Mouse (Mus musculus) embryo, embryonic 9.5 days (tissue): ENCODE measurements around the gene Scd1.

Experiments used
- DNase-seq: peaks from one replicate; pipeline ENCODE4 v3.0.0-alpha.2; 2017; ENCODE audit errors: extremely low spot score

The Scd1 gene

DNA sequence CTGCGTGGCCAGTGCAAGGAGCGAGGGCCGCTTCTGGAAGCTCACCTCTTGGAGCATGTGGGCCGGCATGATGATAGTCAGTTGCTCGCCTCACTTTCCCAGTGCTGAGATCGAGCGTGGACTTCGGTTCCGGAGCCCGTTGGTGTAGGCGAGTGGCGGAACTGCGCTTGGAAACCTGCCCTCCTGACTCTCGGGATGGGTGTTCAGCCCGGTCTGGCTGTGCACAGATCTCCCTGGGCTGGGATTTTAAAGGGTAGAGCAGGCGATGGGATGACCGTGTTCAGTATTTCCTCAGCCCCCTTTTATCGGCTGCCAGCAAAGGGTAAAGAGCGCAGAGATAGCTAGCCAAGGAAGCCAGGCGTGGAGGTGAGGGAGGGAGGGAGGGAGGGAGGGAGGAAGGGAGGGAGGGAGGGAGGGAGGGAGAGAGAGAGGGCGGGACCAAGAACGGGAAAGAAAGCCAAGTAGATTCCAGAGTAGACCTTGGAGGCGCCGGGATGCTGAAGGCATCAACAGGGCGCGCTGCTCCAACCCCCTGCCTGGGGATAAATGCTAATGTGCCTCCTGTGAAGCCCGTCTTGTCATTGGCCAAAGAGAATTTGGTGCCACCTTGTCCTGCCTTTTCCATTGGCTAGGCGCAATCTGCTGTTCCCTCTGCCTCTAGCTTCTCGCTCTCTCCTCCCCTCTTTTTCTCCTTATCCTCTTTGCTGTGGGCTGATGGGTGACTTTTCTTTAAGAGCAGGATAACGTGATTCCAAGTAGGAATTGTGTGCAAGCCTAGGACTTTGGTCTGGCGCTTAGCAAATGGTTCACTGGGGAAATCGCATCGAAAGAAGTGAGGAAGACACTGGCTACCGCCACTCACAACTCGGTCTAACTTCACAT is at the start of gene Scd1:
TSS of gene Scd1 (minus strand) at position 539 of the 882 bp plus-strand sequence.
- DNase-seq: peak; percentile 84

DNA sequence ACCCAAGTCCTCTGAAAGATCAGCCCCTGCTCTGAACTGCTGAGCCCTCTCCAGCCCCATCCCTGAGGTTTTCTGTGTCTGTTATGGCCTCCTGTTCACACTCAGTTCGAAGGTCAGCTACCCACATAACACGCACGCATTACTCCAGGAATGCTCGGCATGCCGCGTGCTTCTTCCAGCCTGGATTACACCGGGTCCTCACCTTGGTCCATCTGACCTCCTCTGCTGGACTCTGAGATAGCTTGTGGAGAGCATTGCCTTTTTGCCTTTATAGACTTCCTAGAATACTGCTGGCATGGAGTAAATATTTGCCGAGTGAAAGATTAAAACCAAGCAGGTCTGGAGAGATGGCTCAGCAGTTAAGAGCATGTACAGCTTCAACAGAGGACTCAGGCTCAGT is 47.7 kb upstream of the Scd1 start:
- no peak for DNase-seq

DNA sequence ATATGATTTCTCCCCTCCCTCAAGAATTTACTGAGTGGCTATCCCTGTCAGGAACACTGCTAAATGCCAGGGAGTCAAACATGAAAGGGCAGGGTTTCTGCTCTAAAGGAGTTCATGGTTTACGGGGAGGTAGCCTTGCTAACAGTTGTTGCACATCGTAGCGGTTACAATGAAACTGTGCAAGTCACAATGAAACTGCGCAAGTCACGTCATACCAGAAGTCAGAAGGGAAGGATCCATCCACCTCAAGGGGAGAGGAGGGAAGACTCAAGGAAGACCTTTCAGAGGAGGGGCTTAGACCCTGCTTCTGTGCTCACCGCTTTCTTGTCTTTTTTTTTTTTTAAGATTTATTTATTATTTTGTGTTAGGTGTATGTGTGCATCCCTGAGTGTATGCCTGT is 47.2 kb upstream of the Scd1 start:
- no peak for DNase-seq

DNA sequence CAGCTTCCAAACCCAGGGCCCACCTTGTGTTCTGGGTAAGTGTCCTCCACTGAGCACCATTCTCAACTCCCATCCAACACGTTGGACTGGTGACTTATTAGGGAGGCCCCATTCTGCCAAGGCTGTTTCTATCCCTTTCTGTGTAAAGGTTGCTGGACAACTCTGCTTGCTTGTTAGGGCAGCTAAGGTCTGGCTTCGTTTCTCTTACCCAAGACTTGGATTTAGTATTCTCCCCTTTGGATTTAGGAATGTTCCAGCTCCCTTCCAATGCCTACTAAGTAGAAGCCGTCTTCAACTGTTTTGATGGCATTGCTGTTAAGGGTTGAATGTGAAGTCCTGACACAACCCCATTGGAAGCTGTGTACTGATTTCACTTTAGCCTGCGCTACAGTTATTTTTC is 40.2 kb upstream of the Scd1 start:
- DNase-seq: no peak

DNA sequence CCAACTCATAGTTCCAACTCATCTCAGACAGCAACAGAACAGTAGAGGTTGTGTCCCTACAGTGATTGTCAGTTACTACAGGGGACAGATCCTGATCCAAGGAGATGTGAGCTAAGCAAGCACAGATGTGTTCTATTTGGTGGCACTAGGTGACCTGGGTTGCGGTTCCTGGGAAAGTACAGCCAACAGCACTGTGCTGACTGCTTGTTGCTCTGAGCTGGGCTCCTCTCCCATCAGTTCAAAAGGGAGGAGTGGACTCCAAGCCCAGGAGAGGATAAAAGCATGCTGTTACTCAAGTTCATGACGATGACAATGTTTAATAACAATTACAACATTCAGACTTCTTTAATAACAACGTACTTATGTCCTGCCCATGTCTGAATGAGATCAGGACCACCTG is 38.1 kb upstream of the Scd1 start:
- no peak for DNase-seq

DNA sequence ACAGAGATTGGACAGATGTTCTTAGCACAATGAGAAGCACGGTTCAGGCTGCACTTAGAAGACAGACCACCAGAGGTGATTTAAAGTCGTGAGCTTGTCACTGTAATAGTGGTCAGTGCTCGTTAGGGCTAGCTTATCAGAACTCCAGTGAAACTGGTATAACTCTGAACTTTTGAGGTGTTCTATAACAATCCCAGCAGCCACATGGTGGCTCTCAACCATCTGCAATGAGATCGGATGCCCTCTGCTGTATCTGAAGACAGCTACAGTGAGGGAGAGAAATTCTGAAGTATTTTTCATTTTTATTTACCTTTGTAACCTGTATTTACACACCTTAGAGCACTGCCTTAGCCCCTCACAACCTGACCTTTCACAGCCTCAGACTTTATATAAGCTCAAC is 31.6 kb upstream of the Scd1 start:
- DNase-seq: no peak

DNA sequence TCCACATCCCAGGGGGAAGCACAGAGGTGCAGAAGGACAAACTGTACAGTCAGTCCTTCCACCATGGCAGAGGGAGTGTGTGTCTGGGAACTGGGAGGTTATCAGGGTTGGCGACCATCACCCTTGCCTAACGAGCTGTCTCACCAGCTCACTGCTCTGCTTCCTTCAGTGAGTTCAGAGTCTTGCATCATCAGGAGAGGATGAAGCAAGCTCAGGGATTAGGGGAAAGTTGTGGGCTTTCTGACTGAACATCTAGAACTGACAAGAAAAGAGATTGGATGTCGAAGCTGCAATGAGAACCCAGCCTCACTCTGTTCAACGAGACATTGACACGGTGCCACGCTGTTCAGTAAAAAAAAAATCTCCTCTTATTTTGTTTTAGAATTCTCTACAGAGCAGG is 30.3 kb upstream of the Scd1 start:
- DNase-seq: no peak

DNA sequence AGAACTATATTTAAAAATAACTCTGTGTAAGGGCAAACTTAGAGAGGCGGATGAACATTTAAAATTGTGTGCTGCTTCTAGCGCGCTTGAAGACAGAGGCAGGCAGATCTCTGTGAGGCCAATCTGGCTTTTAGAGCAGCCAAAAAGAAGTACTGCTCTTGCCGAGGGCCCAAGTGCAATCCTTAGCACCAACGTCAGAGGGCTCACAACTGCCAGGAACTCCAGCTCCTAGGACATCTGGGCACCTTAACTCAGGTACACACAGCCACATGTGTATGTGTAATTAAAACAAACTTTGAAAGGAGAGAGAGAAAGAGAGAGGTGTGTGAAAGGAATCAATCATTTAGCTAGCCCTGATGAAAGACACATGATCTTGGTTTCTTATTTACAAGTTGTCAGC is 24.4 kb upstream of the Scd1 start:
- no peak for DNase-seq

DNA sequence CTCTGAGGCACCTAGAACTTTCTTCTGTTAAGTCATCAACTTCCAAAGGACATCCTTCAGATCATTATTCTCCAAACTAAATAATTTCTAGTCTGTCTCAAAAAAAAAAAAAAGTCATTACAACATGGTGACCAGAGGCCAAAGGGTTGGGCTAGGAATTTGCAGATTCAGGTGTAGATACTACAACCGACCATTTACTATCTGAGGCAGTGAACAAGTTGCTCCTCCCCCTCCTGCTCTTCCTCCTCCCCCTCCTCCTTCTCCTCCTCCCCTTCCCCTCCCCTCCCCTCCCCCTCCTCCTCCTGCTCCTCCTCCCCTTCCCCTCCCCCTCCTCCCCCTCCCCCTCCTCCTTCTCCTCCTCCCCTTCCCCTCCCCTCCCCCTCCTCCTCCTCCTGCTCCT is 20.0 kb upstream of the Scd1 start:
- no peak for DNase-seq

DNA sequence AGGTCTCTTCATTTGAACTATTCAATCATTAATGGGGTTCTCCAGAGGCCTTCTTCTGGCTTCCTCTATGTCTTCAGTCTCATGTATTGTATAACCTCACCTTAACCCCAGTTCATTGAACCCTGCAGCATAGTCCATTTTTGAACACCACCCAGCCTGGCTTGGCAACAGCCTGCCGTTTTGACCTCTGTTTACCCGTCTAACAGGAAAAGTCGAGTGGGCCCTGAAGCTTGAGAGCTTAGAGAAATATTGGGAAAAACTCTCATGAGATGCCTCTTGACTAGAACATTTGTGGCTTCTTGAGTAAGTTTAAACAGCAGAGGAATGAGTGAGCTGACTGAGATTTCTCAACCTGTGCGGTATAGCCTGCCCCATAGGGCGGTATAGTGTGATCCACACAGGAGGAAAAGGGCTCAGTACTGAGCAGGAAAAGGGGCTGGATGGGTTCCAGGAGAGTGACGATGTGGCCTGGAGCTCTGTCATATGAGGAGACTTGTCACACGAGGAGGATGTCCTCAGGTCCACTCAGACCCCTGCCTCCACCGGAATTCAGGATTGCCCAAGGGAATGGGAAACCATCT is 14.5 kb upstream of the Scd1 start:
- DNase-seq: no peak

DNA sequence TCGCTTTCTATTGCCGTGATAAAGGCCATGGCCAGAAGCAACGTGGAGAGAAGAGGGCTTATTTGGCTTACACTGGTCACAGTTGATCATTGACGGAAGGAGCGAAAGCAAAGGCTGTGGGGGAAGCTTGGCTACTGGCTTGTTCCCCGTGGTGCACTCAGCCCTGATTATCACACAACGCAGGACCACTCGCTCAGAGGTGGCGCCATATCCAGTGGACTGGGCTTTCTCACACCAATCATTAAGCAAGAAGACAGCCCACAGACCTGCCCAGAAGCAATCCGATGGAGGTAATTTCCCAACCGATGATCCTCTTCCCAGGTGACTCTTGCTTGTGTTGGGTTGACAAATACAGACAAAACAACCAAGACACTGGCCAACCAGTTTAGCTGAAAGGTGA is 11.9 kb upstream of the Scd1 start:
- DNase-seq: no peak

DNA sequence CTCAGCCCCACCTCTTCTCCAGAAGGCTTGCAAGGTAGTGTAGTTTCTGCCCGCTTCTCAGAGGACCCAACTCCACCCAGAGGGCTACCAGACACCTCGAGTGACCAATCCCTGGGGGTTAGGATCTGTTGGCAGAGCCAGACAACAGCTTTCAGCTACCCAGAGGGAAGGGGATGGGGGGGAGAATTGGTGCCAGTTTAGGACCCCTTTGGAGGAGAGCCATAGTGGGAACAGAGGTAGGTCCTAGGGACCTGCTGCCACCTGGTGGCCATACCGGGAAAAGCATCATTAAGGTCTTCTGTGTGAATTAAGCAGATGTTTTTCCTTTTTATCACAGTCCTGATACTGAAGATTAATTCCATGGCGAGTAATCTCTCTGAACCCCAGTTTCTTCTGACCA is 11.3 kb upstream of the Scd1 start:
- DNase-seq: peak; percentile 73

DNA sequence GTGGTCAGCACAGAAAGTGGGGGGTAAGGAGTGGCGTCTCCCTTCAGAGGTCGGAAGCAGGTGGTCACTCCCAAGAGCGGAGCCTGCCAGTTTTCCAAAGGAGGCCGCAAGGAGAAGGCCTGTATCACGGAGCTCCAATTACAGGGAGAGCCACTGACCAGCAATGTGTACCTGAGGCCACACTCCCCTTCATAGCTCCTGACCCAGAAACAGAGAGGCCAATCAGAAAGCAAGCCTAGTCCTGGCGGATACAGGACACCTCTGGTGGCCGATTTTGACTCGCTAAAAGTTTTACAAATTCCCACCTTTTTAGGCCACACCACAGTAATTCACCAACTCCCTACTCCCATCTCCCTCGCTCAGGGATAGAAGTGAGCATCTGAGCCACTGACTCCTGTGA is 10.9 kb upstream of the Scd1 start:
- DNase-seq: no peak

DNA sequence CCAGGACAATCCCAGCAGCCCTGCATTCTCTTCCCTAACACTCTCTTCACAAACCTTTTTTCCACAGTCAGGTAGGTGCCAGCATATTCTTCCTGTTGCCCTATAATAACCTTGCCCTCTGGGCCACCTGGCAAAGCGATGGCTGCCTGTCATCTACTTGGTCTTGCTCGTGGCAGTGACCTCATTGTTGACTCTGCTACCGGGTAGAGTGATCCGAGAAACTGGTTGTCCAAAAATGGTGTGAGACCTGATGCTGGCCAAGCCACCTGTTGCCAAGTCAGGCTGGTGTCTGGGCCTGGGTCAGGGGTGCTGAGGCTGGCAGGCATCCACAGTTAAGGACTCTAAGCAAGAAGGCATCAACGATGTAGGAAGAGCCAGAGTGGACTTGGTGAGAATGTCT is 10.4 kb upstream of the Scd1 start:
- DNase-seq: no peak

DNA sequence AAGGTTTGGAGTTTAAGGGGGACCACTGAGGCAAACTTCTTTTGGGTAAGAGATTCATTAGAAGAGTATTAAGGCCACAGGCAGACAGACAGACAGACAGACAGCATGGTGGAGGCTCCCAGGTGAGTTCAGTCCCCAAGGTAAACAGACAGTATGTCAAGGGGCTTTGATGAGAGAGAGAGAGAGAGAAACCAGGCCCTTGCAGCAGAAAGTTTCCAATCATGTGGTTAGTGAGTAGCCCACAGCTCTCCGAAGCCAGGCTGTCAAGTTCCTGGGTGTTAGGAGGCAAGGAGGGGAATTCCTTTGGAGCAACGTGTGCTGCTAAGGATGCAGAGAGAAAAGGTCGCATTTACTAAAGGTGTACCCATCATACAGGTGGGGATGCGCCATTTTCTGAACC is 9.8 kb upstream of the Scd1 start:
- no peak for DNase-seq

DNA sequence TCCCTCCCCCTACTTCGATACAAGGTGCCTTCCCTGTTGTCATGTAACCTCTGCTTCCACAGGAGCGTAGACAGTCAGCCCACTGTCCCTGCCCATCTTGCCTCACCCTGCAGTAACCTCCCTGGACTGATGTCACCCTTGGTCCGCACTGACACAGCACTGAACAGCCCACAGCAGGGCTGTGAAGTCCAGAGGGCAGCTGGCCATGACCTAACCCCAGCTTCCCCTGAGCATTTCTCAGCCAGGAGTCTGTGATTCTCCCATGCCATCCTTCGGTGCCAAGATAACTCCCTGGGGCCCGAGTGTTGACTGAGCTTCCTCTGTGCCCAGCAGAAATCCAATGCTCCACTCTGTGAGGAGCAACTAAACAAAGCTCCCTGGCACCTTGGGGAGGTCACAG is 8.6 kb upstream of the Scd1 start:
- DNase-seq: no peak

DNA sequence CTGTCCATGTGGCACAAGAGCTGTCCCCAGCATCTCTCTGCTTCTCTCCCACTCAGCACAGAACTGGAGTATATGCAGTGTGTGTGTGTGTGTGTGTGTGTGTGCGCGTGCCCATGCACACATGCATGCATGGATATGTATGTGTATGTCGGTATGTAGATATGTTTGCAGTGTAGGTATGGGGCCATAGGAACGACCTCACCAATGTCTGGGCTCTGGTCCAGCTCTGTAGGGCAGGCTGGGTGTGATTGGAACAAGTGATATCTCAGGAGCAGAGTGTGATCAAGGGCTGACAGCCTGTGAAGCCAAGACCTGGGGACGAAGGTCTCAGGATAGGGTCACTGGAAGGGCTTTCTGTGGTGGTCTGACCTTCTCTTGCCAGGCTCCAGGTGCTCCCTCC is 7.8 kb upstream of the Scd1 start:
- DNase-seq: no peak

DNA sequence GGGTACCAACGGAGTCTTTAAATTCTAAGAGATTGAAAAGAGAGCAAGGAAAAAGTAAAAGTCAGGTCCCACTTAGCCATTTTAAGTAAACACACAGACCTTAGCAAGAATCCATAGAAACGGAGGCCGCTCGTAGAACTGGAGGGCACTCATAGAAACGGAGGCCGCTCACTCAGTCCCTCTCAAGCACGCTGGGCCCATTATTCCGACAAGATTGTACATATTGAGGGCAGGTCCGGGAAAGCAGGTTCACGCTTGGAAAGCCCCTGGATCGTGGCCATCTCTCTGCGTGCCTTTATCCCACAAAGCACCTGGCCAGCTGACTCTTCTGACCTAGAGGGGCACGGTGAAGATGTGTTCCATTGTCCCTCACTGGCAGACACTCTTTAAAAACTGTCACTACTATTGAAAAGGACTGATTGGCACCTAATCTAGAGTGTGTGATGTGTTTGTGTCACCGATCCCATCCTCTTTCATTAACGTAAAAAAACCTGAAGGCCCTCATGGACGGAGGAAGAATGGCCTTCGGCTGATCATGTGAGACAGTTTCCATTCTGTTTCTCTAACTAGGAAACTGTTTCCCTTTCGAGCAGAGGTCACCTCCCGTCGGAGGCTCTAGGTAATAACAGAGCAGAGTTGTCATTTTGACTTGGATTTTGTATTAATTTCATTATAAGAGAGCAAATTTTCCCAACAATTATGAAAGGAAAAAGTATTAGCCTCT is 2.8 kb upstream of the Scd1 start:
- DNase-seq: no peak

DNA sequence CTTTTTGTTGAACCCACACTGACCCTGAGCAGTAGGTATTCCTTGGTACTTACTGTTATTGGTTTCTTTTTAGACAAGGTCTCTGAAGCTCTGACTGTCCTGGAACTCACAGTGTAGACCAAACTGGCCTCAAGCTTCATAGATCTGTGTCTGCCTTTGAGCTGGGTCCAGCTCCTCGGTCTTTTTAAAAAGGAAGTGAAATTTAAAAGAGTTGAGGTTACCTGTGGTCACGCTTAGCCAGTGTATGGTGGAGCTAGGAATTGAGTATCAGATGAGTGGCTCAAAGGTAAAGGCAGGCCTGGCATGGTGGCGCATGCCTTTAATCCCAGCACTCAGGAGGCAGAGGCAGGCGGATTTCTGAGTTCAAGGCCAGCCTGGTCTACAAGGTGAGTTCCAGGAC is 916 bp upstream of the Scd1 start:
- no peak for DNase-seq

DNA sequence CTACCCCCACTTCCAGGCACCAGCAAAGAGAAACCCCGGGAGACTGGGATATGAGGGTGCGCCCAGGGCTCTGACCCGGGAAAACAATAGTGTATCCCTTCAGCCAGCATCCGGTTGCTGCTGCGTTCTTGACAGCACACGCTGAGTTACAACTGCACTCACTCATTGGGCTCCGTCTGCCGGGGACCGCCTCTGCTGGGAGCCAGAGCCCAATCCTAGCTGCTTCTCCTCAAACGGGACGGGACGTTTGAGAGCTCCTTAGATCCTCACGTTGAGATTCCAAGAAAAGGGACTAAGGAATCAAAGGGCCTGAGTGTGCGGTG is 505 bp upstream of the Scd1 start:
- peak; percentile 65 for DNase-seq

DNA sequence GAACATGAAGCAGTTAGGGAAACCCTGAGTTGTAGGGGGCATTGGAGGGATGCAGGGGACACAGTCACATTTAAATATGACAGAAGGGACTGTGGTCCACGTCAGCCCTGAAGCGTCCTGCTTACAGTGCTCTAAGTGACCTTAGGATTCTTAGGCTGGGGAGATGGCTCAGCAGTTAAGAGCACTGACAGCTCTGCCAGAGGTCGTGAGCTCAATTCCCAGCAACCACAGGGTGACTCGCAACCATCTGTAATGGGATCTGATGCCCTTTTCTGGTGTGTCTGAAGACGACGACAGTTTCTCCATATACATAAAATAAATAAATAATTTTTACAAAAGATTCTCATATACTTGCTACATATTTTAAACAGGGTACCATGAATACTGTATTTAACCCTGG is 4.1 kb downstream of the Scd1 start:
- no peak for DNase-seq

DNA sequence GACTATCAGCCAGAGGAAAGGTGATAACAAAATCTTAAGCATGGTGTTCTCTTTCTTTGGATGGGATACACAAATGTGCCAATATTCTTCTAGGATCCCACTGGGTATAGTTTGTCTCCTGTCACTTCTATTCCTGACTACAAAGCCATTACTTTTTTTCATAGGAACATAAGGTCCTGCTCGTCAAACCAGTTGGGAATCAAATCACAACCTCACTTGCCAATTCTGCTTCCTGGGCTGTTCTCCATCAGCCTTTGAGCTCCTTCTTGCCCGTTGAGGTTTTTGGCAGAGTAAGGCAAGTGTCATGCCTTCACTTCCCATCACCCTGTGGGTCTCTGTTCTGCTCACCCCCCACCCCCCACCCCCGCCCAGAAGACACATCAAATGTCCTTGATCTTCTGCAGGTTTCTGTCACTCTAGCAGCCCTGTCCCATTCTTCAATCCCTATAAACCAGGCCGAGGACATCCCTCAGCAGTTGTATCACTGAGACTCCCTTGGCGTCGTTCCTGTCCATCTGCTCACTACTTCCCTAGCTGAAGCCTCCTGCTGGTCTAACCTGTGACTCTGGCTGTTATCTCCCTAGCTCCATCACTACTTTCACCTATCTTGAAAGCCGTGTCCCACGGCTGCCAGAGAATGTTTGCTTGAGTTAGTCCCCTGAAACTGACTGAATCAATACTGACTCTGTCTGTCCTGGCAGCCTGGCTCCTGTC is 7.0 kb downstream of the Scd1 start:
- DNase-seq: no peak

DNA sequence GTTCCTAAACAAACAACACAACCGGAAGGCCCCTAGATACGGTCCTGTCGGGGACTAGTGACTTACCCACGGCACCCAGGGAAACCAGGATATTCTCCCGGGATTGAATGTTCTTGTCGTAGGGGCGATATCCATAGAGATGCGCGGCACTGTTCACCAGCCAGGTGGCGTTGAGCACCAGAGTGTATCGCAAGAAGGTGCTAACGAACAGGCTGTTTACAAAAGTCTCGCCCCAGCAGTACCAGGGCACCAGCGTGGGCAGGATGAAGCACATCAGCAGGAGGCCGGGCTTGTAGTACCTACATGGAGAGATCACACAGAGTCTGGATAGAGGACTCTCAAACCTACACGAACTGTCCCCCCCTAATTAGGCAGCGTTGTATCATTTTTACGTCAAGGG is 7.6 kb downstream of the Scd1 start:
- no peak for DNase-seq
